Mouse (Mus musculus) small intestine, adult 2 months (tissue): ENCODE data around the gene Sox6.

Source experiments
- CTCF ChIP-seq: fragments of 200-500 bp; IDR thresholded peaks from 2 replicates; pipeline ENCODE4 v1.5.1; 2012; ENCODE audit warnings: low read depth, mild to moderate bottlenecking, control low read depth, inconsistent platforms, low read length, moderate library complexity, mixed read lengths; ENCODE audit not compliant: insufficient replicate concordance, insufficient read length; ENCODE audit errors: extremely low read depth
- POLR2A ChIP-seq: fragments of 200-500 bp; IDR thresholded peaks from 2 replicates; pipeline ENCODE4 v1.6.1; 2012; ENCODE audit warnings: low read depth, mild to moderate bottlenecking, control low read depth, inconsistent platforms, low read length, moderate library complexity

- no peak for TF ChIP-seq CTCF
- no peak for TF ChIP-seq POLR2A
Measured at GRCm38 (mm10) chr7:115628766-115629165, 409.8 kb downstream of the Sox6 start.
